Mouse (Mus musculus): ENCODE data around the gene Cabp1.

Gene Cabp1

DNA sequence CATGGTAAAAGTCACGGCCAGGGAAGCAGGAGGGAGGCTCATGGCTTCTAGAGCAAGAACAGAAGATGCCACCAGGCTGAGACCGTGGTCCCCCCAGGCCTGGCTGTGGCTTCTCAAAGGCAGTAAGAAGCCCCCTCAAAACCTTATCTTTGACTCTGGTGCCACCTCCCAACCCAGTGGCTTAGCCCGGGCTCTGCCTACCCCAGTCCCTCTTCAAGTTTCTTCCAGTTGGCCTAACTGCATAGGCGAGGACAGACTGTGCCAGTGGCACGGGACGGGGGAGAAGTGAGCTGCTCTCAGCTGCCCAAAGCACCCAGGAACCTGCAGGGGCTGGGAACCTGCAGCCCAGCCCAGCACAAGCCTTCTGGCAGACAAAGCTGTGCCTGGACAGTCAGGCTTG is 69.5 kb downstream of the Cabp1 start:
- no peak for DNase-seq

DNA sequence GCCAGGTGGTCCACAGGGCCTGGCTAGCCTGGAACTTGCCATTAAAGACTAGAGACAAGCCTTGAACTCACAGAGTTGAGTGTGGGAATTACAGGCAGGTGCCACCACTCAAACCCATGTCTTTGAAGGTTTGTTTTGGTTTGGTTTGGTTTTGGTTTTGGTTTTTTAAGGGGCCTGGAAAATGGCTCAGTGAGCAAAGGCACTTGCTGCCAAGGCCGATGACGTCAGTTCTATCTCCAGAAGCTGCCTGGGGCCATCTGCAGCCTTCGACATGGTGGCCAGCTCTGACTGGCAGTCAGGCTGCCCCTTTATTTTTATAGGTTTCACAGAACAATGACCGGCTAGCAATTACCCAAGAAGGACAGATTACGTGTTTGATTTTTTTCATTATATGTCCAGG is 73.2 kb downstream of the Cabp1 start:
- no peak for DNase-seq

DNA sequence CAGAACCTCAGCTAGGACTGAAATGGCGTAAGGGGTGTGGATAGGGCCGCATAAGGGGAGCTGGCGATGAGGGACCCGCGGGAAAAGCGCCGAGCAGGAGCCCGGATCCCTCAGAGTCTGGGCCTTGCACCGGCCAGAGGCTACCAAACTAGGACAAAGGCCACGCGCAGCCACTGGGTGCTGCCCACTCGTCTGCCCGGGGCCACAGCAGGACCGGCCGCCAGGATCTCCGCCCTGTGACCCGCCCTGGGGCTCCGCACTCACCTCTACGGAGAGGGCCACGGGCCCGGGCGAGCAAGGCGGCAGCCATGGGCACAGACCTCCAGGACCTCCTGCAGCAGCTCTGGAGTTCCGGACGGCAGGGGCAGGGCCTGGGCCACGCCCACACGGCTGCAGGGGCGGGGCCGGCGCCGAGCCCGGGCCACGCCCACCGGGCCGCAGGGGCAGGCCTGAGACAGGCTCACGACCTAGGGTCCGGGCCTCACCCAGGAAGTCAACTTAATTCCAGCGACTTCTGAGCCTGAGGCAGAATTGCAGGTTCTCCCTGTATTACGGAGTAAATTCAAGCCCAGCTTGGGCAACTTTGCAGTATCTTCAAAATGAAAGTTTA is 75.1 kb downstream of the Cabp1 start, which contains the start of gene Acads:
TSS of gene Acads (minus strand) at position 386 of the 610 bp plus-strand sequence.
- peak; percentile 89 for DNase-seq
